Mouse (Mus musculus) G1E (cell line): Measurements from ENCODE around the gene Hist2h3c1. TPM values are rescaled to one million over a fixed set of nuclear protein-coding genes. Genes with fewer than 3 reads are reported as not detected.

Experiments
- ATAC-seq: 2 replicates; pipeline ENCODE4 v1.8.0; 2016; ENCODE audit warnings: mild to moderate bottlenecking; ENCODE audit not compliant: insufficient number of reproducible peaks, poor library complexity, low FRiP score, severe bottlenecking; ENCODE audit errors: extremely low read depth
- DNase-seq: peaks from one replicate; pipeline ENCODE4 v3.0.0; 2012; ENCODE audit warnings: low spot score
- H3K27me3 ChIP-seq: 2 replicates; pipeline ENCODE4 v1.6.1; 2012; ENCODE audit warnings: mild to moderate bottlenecking, low read length, inconsistent platforms; ENCODE audit not compliant: insufficient read depth
- H3K36me3 ChIP-seq: replicated peaks from 2 replicates; pipeline ENCODE3; 2012; ENCODE audit warnings: mild to moderate bottlenecking, inconsistent platforms
- H3K4me1 ChIP-seq: 2 replicates; pipeline ENCODE4 v1.6.1; 2012; ENCODE audit warnings: low read depth, low read length, inconsistent platforms, mixed read lengths; ENCODE audit not compliant: insufficient read depth
- H3K4me3 ChIP-seq: 2 replicates; pipeline ENCODE4 v1.5.1; 2012; ENCODE audit warnings: low read depth, mild to moderate bottlenecking, inconsistent platforms, low read length, moderate library complexity, mixed read lengths
- H3K9me3 ChIP-seq: replicated peaks from 2 replicates; pipeline ENCODE4 v1.6.1; 2012; ENCODE audit warnings: inconsistent platforms
- CTCF ChIP-seq: IDR thresholded peaks from 2 replicates; pipeline ENCODE4 v1.5.1; 2012; ENCODE audit warnings: low read depth, low read length, inconsistent platforms, mixed read lengths
- GATA1 ChIP-seq: IDR thresholded peaks from 2 replicates; pipeline ENCODE4 v1.6.1; 2012; ENCODE audit warnings: borderline replicate concordance, low read length, inconsistent platforms, mixed read lengths
- GATA2 ChIP-seq: IDR thresholded peaks from 2 replicates; pipeline ENCODE4 v1.6.1; 2012; ENCODE audit warnings: low read depth, low read length, inconsistent platforms, borderline replicate concordance
- POLR2AphosphoS5 ChIP-seq: IDR thresholded peaks from 2 replicates; pipeline ENCODE4 v1.6.1; 2012; ENCODE audit warnings: low read depth, low read length, inconsistent platforms; ENCODE audit not compliant: insufficient replicate concordance
- TAL1 ChIP-seq: conservative IDR thresholded peaks from 2 replicates; pipeline ENCODE4 v1.6.1; 2012; ENCODE audit warnings: low read depth, low read length, inconsistent platforms, mixed read lengths
- polyA plus RNA-seq: library from polyadenylated mRNA; stranded (reverse); fragments of >175 nt; gene quantifications from 2 replicates; pipeline ENCODE4 v1.2.3, GENCODE M21; 2012
- total RNA-seq, 2 experiments: library from RNA; stranded (forward) in 1 of 2; stranded (reverse) in 1 of 2; fragments of 200-1000 nt in 1 of 2; fragments of >200 nt in 1 of 2; fragmentation: Nextera tagmentation in 1 of 2; gene quantifications; 2 replicates each; pipeline ENCODE4 v1.2.3; 2014 to 2017

The Hist2h3c1 gene
- total and polyA plus RNA-seq, 3 experiments: 9.1 to 42.6 TPM; not detected in 1

DNA sequence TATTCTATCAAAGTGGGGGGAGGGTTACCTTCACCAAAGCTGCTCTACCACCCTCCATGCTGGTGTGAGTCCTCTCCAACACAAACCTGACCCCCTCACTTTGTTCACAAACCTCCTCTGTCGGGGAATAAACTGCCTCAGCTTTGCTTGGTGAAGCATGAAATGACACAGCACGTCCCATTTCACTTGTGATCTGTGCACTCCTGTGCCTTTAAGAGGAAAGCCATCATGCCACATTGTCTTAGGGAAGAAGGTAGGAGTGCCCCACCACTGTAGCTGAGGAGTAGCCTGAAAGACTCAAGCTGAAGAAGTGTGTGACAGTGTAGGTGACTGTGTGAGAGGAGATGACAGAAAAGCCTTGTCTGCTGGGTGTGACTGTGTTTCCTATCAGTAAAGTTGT, 21.1 kb upstream of the Hist2h3c1 start:
- no peaks in the 10 kb centered on the region for H3K27me3 ChIP-seq
- TF ChIP-seq TAL1 (no peak), POLR2AphosphoS5 (no peak), CTCF (no peak), GATA2 (no peak), GATA1 (no peak)
- peaks cover 3% of the 10 kb centered on the region for H3K36me3 ChIP-seq
- peaks cover 16% of the 10 kb centered on the region for H3K9me3 ChIP-seq
- DNase-seq (no peak), ATAC-seq (no peak)
- no peak overlapping the region; the same call in 1 of the 2 replicates for H3K4me3 ChIP-seq
- H3K4me1 ChIP-seq: peaks cover 31% of the 10 kb centered on the region

DNA sequence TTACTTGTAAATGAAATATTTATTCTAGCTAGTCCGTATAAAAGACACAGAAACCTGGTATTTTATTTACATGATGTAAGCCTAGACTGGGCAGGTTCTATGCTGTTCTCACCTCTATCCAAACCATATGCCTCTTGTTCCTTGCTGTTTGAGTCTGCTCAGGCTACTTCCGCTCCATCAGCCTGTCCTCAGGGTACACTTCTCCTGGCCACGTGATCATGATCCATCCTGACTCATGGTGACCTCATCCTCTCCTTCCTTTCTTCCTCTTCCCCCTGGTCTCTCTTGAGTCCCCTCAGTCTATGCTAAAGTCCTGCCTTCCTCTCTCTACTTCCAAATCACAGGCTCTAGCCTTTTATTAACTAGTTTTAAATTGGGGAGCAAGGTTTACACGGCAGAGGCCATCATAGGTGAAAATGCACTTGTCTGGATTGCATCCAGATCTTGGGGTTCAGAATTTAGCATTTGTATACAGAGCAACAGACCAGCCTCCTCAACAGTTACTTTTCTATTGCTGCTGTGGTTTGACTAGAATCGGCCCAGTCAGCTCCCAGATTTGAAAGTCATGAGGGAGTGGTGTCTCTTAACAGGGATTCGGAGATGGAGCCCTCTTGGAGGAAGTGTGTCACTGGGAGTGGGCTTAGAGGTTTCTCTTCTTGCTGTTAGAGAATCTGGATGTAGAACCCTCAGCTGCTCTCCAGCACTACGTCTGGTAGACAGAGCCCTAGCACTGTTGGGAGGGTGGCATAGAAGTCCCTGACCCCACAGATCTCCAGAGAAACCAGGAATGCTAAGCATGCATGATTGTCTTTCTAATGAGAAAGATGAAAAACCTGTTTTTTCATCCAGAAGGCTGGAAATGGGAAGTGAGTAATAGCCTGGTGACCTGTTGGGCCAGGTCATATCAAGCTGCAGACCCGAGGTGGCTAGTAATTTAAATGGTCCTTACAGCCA, 19.5 kb upstream of the Hist2h3c1 start:
- peaks cover 6% of the 10 kb centered on the region for H3K9me3 ChIP-seq
- H3K4me1 ChIP-seq: peaks cover 32% of the 10 kb centered on the region
- H3K36me3 ChIP-seq: no peaks in the 10 kb centered on the region
- TF ChIP-seq GATA1 (no peak), TAL1 (no peak), POLR2AphosphoS5 (no peak)
- H3K4me3 ChIP-seq: no peak overlapping the region
- DNase-seq (no peak), ATAC-seq (no peak)
- H3K27me3 ChIP-seq: no peaks in the 10 kb centered on the region

DNA sequence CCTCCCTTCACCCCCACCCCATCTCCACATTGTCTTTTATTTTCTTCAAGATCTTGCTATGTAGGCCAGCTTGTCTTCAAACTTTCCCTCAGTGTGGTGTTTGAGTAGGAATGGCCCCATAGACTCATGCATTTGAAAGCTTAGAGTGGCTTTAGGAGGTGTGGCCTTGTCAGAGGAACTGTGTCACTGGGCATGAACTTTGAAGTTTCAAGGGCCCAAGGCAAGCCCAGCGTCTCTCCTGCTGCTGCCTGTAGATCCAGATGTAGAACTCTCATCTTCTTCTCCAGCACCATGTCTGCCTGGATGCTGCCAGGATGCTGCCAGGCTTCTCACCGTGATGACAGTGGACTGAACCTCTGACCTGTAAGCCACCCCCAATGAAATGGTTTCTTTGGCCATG, 17.7 kb upstream of the Hist2h3c1 start:
- ATAC-seq (no peak), DNase-seq (no peak)
- TF ChIP-seq GATA1 (no peak), POLR2AphosphoS5 (no peak), GATA2 (no peak), TAL1 (no peak), CTCF (no peak)
- no peaks in the 10 kb centered on the region for H3K9me3 ChIP-seq
- no peak overlapping the region for H3K4me3 ChIP-seq
- no peaks in the 10 kb centered on the region for H3K36me3 ChIP-seq
- no peaks in the 10 kb centered on the region for H3K27me3 ChIP-seq
- H3K4me1 ChIP-seq: peaks cover 32% of the 10 kb centered on the region

DNA sequence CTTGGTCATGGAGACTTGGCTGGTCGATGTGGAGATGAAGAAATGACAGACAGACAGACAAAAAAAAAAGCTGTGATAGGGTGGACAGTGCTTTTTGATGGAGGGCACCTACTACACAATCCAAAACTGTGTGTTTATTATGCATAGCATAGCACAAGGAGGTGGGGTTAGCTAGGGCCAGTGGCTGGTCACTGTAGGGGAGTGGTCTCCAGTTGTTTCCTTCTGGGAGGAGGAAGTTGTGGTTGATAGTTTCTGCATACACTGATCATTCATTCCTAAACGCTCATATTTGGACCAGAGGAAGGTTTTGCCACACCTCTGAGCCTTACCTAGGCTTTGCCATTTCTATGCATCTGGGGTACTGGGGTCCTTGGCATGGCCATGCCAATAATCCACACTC, 16.1 kb upstream of the Hist2h3c1 start:
- no peak overlapping the region for H3K4me3 ChIP-seq
- ATAC-seq: no peak
- no peaks in the 10 kb centered on the region for H3K36me3 ChIP-seq
- H3K27me3 ChIP-seq: no peaks in the 10 kb centered on the region
- peaks cover 27% of the 10 kb centered on the region for H3K4me1 ChIP-seq
- TF ChIP-seq POLR2AphosphoS5: no peak
- TF ChIP-seq GATA1: no peak
- no peak for TF ChIP-seq TAL1
- no peaks in the 10 kb centered on the region for H3K9me3 ChIP-seq
- DNase-seq: no peak

DNA sequence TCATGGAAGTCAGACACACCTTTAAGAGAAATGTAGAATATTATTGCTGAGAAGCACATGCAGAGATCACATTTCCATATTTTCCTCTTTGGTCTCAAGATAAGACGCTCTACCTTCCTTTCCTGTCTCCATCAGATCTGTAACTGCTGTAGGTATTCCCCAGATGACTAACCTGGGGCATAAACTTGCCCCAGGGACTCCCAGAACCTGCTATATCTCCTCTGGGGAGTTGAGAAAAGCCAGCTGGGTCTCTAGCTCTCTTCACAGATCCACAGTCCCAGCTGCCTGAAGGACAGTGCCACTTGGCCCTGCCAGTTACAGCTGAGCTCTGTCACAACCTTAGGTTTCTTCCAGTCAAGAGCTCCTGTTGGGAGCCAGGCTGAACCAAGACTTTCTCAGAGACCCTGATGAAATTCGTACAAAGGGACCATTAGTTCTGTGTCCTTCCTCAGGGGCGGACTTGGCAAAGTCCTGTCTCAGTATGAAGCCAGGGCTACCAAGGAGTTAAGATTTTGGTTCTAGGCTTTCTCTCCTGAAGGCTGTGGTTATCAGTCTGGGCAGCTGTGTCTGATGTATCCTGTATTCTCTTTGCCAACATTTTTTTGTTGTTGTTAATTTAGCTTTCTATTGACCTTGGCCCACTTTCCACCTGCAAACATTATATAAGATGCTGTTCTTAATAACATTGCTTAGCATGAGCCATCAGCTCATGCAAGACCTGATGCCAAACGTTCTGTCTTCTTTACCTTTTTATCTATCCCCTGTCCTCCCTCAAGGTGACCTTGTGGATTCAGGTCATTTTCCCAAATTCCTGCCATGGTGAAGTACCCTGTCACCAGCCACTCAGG, 15.4 kb upstream of the Hist2h3c1 start:
- Histone ChIP-seq H3K27me3 (no peaks in the 10 kb centered on the region), H3K36me3 (no peaks in the 10 kb centered on the region), H3K9me3 (no peaks in the 10 kb centered on the region), H3K4me3 (no peak overlapping the region), H3K4me1 (peaks cover 24% of the 10 kb centered on the region)
- ATAC-seq: no peak
- no peak for DNase-seq
- no peak for TF ChIP-seq TAL1
- TF ChIP-seq POLR2AphosphoS5: no peak
- TF ChIP-seq GATA2: no peak
- TF ChIP-seq CTCF: no peak
- TF ChIP-seq GATA1: no peak

DNA sequence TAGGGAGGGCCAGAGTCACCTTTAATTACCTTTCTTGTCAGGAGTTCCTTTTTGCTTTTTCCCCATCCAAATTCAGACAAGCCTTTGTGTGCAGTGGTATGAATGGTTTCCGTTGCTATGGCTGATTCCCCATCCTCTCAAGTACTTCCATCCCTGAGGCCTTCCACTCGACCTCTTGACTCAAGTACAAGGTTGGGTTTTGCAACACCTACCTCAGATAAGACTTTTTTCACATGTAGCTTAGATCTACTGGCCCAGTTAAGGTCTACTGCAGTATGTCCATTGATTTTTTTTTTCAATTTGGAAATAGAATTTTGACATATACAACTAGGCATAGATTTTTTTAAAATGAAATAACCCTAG, 14.7 kb upstream of the Hist2h3c1 start:
- Histone ChIP-seq H3K4me1 (peaks cover 23% of the 10 kb centered on the region), H3K4me3 (no peak overlapping the region), H3K9me3 (no peaks in the 10 kb centered on the region), H3K36me3 (no peaks in the 10 kb centered on the region), H3K27me3 (no peaks in the 10 kb centered on the region)
- no peak for DNase-seq
- TF ChIP-seq TAL1 (no peak), CTCF (no peak), POLR2AphosphoS5 (no peak), GATA2 (no peak), GATA1 (no peak)
- no peak for ATAC-seq
